In genomic region chr6:116147386-116147785, GRCm38 (mm10) we compare ENCODE assay signal across 17 mouse cellular contexts.
"Had no signal": no experiment of that assay in that cellular context is flagged by ENCODE, and none has a peak within 500 bp of the region (broad histone marks: within the 10 kb centered on the region; RNA-seq: fewer than 3 reads in every experiment).

No protein-coding gene starts in this region.

- H3K27ac ChIP-seq: lung, embryonic 15.5 days; macrophage; midbrain, embryonic 13.5 days; midbrain, embryonic 15.5 days; neural tube, embryonic 12.5 days; stomach, embryonic 15.5 days; stomach, postnatal 0 days had no signal

- H3K4me3 ChIP-seq: lung, embryonic 15.5 days; megakaryocyte, embryonic 14.5 days; midbrain, embryonic 13.5 days; midbrain, embryonic 15.5 days; neural tube, embryonic 12.5 days; stomach, embryonic 15.5 days had no signal

- DNase-seq: liver, postnatal 0 days; lung, adult 2 months; lung, postnatal 14 days; lung, postnatal 36 days; right cerebral cortex, postnatal 14 days; thymus, adult 2 months; thymus, postnatal 25 days; thymus, postnatal 4 days had no signal

- ATAC-seq: liver, postnatal 0 days; lung, postnatal 0 days; midbrain, embryonic 13.5 days; midbrain, embryonic 15.5 days had no signal
